Mouse (Mus musculus): Measurements from ENCODE around the gene Ccnk. TPM values are rescaled to one million over a fixed set of nuclear protein-coding genes. Genes with fewer than 3 reads are reported as not detected.

Gene Ccnk
- polyA plus RNA-seq, 1 experiment from 2014 or later: 3.7 TPM

DNA sequence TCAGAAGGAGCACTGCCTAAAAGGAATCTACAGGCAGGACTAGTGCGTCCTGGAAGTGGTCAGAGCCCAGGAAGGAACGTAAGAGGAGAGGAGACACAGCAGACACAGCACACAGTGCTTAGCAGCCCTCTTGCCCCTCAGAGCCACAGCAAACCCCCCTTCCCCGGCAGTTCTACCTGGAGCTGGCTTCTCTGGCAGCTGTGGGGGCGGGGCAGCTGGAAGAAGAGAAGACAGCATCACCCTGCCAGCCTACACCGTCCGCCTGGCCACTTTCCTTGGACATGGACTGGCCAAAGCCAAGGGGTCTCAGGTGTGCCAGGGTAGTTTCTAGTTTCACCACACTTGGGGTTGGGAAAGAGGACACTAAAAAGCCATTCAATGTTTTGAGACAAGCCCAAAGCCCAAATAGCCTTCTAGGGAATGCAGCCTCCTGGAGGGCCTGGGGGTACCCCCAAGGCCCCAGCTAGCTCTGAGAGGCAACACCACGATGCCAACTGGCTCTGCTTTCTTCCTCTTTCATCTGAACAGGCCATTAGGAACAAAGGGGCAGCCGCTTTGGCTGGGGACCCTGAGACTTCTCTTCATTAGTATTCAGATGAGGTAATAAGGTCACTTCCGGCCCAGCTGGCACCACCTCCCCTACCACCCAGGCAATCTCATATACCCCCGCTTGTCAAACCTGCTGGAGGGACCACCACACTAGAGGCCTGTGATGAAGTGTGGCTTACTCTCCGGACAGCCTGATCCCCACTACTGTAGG lies 37.4 kb downstream of the Ccnk start:
- Histone ChIP-seq H3K9me3 (no peaks in the 10 kb centered on the region), H3K4me3 (no peak overlapping the region), H3K4me1 (peaks cover 65% of the 10 kb centered on the region), H3K9ac (replicated peaks) (no peak overlapping the region), H3K27me3 (peaks cover 2% of the 10 kb centered on the region; the same call in 1 of the 2 replicates), H3K4me2 (replicated peaks) (no peak overlapping the region), H3K36me3 (no peaks in the 10 kb centered on the region), H3K27ac (replicated peaks) (no peak overlapping the region; the same call in 1 of the 2 replicates)
- 51% methylated on average over 11 of the region's 11 CpGs for WGBS
- no peak for ATAC-seq (replicated peaks)

DNA sequence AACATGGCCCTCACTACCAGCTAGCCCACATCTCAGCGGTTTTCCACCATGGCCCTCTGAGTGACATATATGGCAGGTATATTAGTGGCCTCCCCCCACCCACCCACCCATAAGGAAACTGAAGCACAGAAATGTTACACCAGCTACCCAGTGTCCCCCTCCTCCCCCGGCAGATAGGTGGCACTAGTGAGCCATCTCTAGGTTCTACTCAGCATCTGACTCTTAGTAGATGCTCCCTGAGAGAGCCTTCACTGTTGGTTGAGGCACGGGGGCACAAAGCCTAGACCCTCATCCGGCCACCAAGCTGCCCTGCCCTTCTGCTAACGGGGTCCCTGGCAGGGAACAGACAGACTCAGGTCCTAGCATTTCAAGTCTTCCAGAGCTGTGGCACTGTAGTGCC lies 38.2 kb downstream of the Ccnk start:
- no peak overlapping the region for H3K4me2 ChIP-seq (replicated peaks)
- no peak overlapping the region for H3K9ac ChIP-seq (replicated peaks)
- H3K9me3 ChIP-seq: no peaks in the 10 kb centered on the region
- no peak overlapping the region for H3K27ac ChIP-seq (replicated peaks)
- H3K4me3 ChIP-seq: no peak overlapping the region
- H3K4me1 ChIP-seq: peaks cover 66% of the 10 kb centered on the region
- 62% methylated on average over 5 of the region's 5 CpGs for WGBS
- no peak for ATAC-seq (replicated peaks)
- H3K36me3 ChIP-seq: no peaks in the 10 kb centered on the region
- H3K27me3 ChIP-seq: peaks cover 2% of the 10 kb centered on the region; the same call in 1 of the 2 replicates

DNA sequence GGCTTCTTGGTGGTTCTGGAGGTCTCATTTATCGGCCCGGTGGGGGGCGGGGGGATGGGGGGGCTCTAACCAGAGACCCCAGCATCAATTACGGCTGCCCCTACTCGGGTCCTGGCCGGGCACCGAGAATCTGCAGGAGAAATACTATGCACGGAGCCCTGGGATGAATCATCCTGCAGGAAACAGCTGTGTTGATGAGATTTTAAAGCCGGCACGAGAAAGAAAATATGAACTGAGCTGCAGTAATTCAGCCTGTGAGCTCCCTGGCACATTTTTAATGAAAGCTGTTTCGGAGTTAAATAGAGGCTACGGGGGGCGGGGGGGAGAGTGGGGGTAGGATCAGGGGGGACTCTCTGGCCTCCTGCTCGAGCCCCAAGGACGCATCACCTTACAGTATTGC lies 39.8 kb downstream of the Ccnk start:
- Histone ChIP-seq H3K9ac (replicated peaks) (no peak overlapping the region), H3K9me3 (no peaks in the 10 kb centered on the region), H3K27me3 (peaks cover 2% of the 10 kb centered on the region; the same call in 1 of the 2 replicates), H3K36me3 (no peaks in the 10 kb centered on the region), H3K4me3 (no peak overlapping the region), H3K27ac (replicated peaks) (peak overlapping the region; percentile 58), H3K4me1 (peaks cover 62% of the 10 kb centered on the region), H3K4me2 (replicated peaks) (no peak overlapping the region)
- 36% methylated on average over 15 of the region's 15 CpGs for WGBS
- ATAC-seq (replicated peaks): no peak

DNA sequence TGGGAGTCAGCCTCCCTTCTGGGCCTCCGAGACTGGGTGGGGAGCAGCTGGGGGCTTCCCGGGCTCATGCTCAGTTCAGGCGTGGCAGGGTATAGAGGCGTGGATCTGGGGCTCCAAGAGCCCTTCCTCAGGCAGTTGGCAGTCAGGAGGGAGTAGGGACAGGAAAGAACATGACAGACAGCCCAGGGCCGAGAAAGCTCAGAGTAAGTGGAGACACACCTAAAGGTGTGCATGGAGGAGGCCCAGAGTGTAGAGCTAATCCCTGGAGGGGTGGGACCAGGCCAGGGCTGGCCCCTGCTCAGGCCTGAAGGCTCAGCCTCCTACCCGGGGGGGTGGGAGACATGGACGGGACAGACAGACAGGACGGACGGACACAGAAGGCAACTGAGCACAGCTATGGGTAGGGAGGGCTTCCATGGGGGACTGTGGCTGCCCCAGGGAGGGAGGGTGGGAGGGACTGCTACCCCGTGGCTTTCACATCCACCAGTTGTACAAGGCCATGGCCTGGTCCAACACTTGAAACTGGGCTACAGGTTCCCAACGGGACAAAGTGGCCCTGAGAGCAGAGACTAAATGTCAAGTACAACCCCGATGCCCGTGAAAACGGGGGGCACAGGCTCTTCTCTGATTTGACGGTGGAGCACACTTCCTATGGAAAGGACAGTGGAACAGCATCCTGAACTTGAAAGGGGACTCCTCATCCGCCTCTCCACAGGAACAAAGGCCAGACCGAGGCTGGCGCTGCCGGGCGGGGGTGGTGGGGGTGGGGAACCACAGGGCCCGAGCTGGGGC lies 40.6 kb downstream of the Ccnk start:
- ATAC-seq (replicated peaks): no peak
- WGBS: 51% methylated on average over 21 of the region's 21 CpGs

DNA sequence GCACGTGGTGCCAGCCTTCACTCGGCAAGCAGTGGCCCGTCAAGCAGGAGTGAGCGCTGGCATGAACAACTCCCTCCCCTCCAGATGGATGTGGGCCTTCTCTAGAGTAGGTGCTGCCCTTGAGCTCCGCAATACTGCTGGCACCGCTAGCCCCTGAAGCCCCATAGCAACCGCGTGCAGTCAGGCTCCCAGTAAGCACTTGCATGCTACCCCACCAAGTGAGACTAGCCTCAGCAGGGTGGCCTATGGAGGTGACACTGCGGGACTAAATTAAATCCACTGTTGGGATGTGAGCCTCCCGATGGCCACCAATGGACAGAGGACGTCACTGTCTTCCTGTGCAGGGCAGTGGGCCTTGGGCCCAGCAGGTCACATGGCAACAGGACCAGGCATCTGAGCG lies 41.2 kb downstream of the Ccnk start:
- Histone ChIP-seq H3K9me3 (no peaks in the 10 kb centered on the region), H3K4me3 (no peak overlapping the region), H3K9ac (replicated peaks) (no peak overlapping the region), H3K4me1 (peaks cover 71% of the 10 kb centered on the region), H3K4me2 (replicated peaks) (no peak overlapping the region), H3K27me3 (no peaks in the 10 kb centered on the region), H3K36me3 (no peaks in the 10 kb centered on the region), H3K27ac (replicated peaks) (peak overlapping the region; percentile 4; the same call in 1 of the 2 replicates)
- peak; percentile 33 for ATAC-seq (replicated peaks)
- WGBS: 42% methylated on average over 12 of the region's 12 CpGs

More for the DNA sequence above, 40.6 kb downstream of the Ccnk start:
- Histone ChIP-seq H3K36me3 (no peaks in the 10 kb centered on the region), H3K27me3 (peaks cover 1% of the 10 kb centered on the region; the same call in 1 of the 2 replicates), H3K4me1 (peaks cover 69% of the 10 kb centered on the region), H3K27ac (replicated peaks) (peak overlapping the region; percentile 58), H3K4me3 (no peak overlapping the region), H3K9ac (replicated peaks) (0 out of 2 replicates have a peak overlapping the region, but pooled peaks have one; percentile 0), H3K9me3 (no peaks in the 10 kb centered on the region), H3K4me2 (replicated peaks) (no peak overlapping the region)

DNA sequence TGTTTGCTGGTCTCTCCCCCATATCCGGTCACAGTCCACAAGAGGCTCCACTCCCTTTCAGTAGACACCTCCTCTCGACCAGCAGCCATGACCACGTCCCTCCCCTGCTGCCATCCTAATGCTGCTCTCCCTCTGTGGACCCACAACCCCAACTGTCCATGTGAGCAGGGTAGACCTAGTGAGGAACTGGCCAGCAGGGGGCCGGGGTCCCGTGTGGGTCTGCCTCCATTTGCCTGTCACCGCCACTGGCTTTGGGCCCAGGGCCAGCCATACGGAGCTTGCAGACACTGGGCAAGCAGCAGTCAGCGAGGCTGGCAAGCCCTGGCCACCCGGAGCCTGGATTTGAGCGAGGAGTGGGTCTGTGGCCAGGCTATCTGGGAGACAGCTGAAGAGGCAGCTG lies 41.8 kb downstream of the Ccnk start:
- Histone ChIP-seq H3K27ac (replicated peaks) (0 out of 2 replicates have a peak overlapping the region, but pooled peaks have one; percentile 4), H3K9ac (replicated peaks) (no peak overlapping the region), H3K36me3 (no peaks in the 10 kb centered on the region), H3K4me3 (no peak overlapping the region), H3K4me1 (peaks cover 75% of the 10 kb centered on the region), H3K4me2 (replicated peaks) (no peak overlapping the region), H3K9me3 (no peaks in the 10 kb centered on the region), H3K27me3 (no peaks in the 10 kb centered on the region)
- ATAC-seq (replicated peaks): peak; percentile 26
- WGBS: 38% methylated on average over 10 of the region's 10 CpGs

DNA sequence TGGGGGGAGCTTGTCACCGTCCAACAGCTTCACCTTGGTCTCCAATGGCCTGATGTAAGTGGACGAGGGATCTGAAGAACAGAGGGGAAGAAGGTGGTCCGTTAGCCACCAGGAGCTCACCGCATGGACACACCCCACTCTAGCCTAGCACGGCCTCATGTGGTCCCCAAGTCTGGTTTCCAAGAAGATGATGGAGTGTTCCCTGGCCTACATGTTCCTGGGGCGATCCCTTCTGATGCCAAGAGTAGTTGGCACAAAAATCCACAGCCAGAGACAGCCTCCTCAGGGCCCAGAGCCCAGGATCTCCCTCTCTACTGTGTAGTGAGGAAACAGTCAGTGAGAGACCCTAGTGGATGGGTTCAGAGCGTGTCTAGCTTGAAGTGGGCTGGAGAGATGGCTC lies 42.3 kb downstream of the Ccnk start:
- no peaks in the 10 kb centered on the region for H3K36me3 ChIP-seq
- H3K27ac ChIP-seq (replicated peaks): no peak overlapping the region
- H3K4me1 ChIP-seq: peaks cover 75% of the 10 kb centered on the region
- no peak overlapping the region for H3K4me2 ChIP-seq (replicated peaks)
- H3K27me3 ChIP-seq: no peaks in the 10 kb centered on the region
- H3K9me3 ChIP-seq: no peaks in the 10 kb centered on the region
- 81% methylated on average over 7 of the region's 7 CpGs for WGBS
- no peak overlapping the region for H3K4me3 ChIP-seq
- H3K9ac ChIP-seq (replicated peaks): no peak overlapping the region
- ATAC-seq (replicated peaks): no peak

DNA sequence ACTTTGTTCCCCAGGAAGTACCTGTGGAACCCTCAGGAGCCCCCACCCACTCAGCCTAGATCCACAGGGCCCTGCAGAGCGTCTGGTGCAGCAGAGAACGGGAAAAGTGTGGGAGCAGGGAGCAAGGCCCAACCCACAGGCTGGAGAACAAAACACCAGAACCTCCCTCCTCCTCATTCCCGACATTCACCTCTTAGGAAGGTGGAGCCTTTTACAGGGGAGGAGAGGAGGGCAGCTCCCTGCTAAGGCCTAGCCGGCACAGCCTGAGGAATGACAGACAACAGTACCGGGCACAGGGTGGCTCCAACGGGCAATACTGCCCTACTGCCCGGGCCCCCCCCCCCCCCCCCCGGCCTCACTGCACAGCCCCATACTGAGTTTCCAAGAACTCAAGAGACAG lies 44.0 kb downstream of the Ccnk start:
- WGBS: 25% methylated on average over 8 of the region's 8 CpGs
- Histone ChIP-seq H3K4me1 (peaks cover 74% of the 10 kb centered on the region), H3K9ac (replicated peaks) (no peak overlapping the region), H3K9me3 (no peaks in the 10 kb centered on the region), H3K27ac (replicated peaks) (no peak overlapping the region), H3K4me2 (replicated peaks) (no peak overlapping the region), H3K4me3 (no peak overlapping the region), H3K36me3 (no peaks in the 10 kb centered on the region), H3K27me3 (no peaks in the 10 kb centered on the region)
- no peak for ATAC-seq (replicated peaks)

DNA sequence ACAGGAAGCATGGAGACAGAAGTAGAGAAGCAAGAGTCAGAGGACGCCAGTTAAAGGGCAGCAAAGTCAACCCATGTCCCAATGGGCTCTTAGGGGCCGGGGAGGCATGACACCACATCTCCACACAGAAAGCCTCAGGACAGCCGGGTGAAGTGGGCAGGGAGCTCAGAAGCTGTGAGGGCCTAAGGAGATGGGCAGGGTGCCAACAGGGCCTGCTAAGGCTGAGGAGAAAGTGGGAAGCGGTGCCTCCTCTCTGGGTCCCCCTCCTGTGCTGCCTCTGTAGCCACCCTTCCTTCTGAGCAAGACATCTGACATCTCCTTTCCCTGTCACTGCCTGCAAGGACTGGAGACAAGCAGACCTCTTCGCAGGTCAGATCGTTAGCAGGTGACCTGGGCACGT lies 46.4 kb downstream of the Ccnk start:
- H3K4me3 ChIP-seq: no peak overlapping the region
- H3K27me3 ChIP-seq: no peaks in the 10 kb centered on the region
- H3K9ac ChIP-seq (replicated peaks): no peak overlapping the region
- no peak overlapping the region for H3K4me2 ChIP-seq (replicated peaks)
- H3K9me3 ChIP-seq: no peaks in the 10 kb centered on the region
- H3K27ac ChIP-seq (replicated peaks): no peak overlapping the region
- WGBS: 49% methylated on average over 7 of the region's 7 CpGs
- peaks cover 50% of the 10 kb centered on the region for H3K4me1 ChIP-seq
- H3K36me3 ChIP-seq: no peaks in the 10 kb centered on the region
- no peak for ATAC-seq (replicated peaks)

DNA sequence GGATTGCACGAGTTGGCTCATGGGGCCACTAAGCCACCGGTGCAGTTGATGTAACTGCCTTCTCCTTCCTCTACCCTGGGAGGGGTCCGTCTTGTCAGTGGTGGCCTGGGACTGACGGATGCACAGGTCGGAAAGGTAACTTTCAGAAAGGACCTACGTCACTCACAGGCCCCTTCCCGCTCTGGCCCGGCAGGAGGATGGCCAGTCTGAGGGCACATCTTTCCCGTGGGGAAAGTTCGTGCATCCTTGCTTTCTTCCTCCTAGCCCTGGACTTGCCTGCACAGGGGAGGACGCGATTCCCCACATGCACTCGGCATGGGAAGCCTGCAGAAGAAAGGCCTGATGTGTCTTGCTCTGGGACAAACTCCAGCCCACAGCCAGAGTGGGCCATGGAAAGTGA lies 46.8 kb downstream of the Ccnk start:
- no peaks in the 10 kb centered on the region for H3K9me3 ChIP-seq
- no peak overlapping the region for H3K4me3 ChIP-seq
- H3K4me1 ChIP-seq: peaks cover 50% of the 10 kb centered on the region
- no peak for ATAC-seq (replicated peaks)
- no peak overlapping the region for H3K9ac ChIP-seq (replicated peaks)
- no peaks in the 10 kb centered on the region for H3K27me3 ChIP-seq
- no peak overlapping the region for H3K27ac ChIP-seq (replicated peaks)
- no peaks in the 10 kb centered on the region for H3K36me3 ChIP-seq
- WGBS: 72% methylated on average over 13 of the region's 13 CpGs
- H3K4me2 ChIP-seq (replicated peaks): no peak overlapping the region

DNA sequence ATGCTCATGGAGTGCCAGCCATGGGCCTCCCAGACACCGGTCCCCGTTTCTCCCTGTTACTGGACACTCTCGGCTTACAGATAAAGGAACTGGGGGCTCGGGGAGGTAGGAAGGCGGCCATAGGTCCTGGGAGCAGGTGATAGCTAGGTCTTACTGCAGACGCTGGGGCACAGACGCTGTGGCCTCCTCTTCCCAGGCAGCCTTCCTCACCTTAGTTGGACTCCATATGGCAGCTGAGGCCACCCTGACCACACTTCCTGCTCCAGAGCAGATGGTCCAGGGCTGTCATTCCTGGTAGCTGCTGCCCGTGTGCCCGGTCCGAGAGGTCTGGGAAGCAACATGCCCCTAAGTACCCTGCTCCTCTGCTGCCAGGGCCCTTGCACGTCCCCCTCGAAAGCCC lies 47.6 kb downstream of the Ccnk start:
- H3K4me1 ChIP-seq: peaks cover 50% of the 10 kb centered on the region

DNA sequence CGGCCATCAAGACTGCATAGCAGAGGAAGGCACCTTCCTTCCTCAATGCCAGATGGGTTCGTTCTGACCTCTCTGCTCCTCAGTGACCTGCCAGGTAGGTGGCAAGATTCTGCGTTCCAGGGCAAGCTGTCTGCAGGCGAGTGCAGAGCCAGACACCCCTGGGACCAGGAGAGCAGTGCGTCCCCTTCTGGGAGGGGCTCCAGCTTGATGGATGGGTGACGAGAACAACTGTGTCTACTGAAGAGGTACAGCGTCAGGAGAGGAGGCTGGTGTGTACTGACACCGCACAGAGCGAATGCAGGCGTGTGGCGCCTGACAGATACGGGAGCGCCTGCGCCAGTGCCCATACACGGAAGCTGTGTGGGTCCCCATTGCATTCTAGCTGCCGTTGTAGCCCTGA lies 48.1 kb downstream of the Ccnk start:
- H3K36me3 ChIP-seq: no peaks in the 10 kb centered on the region
- WGBS: 89% methylated on average over 16 of the region's 16 CpGs

More for the DNA sequence above, 47.6 kb downstream of the Ccnk start:
- no peak overlapping the region for H3K4me3 ChIP-seq
- no peak overlapping the region for H3K4me2 ChIP-seq (replicated peaks)
- H3K27me3 ChIP-seq: no peaks in the 10 kb centered on the region
- H3K27ac ChIP-seq (replicated peaks): no peak overlapping the region
- no peaks in the 10 kb centered on the region for H3K9me3 ChIP-seq
- ATAC-seq (replicated peaks): no peak
- WGBS: 82% methylated on average over 12 of the region's 12 CpGs
- H3K9ac ChIP-seq (replicated peaks): no peak overlapping the region
- no peaks in the 10 kb centered on the region for H3K36me3 ChIP-seq

More for the DNA sequence above, 48.1 kb downstream of the Ccnk start:
- Histone ChIP-seq H3K4me3 (no peak overlapping the region), H3K9ac (replicated peaks) (no peak overlapping the region), H3K27me3 (no peaks in the 10 kb centered on the region), H3K4me1 (peaks cover 49% of the 10 kb centered on the region), H3K4me2 (replicated peaks) (no peak overlapping the region), H3K27ac (replicated peaks) (no peak overlapping the region), H3K9me3 (no peaks in the 10 kb centered on the region)
- ATAC-seq (replicated peaks): no peak
